Mouse (Mus musculus) heart, adult 2 months (tissue): ENCODE results near the gene Uevld.

ENCODE experiments used
- CTCF ChIP-seq: fragments of 200-600 bp; IDR thresholded peaks from 2 replicates; pipeline ENCODE4 v1.8.1; 2022; ENCODE audit warnings: antibody characterized with exemption, mild to moderate bottlenecking, moderate library complexity
- EP300 ChIP-seq: fragments of 200-500 bp; IDR thresholded peaks from 2 replicates; pipeline ENCODE4 v1.6.1; 2011; ENCODE audit warnings: low read depth, low read length, control low read depth; ENCODE audit not compliant: insufficient read depth
- POLR2A ChIP-seq: fragments of 200-500 bp; IDR thresholded peaks from 2 replicates; pipeline ENCODE4 v1.6.1; 2011; ENCODE audit warnings: mild to moderate bottlenecking, low read depth, low read length, control low read depth; ENCODE audit not compliant: insufficient read depth

GRCm38 (mm10) chr7:46879851-46880250 lies 78.5 kb downstream of the Uevld start:
- no peak for TF ChIP-seq POLR2A
- TF ChIP-seq CTCF: no peak
- no peak for TF ChIP-seq EP300
